8 mouse cellular contexts compared by ENCODE assay signal in the genomic region with DNA sequence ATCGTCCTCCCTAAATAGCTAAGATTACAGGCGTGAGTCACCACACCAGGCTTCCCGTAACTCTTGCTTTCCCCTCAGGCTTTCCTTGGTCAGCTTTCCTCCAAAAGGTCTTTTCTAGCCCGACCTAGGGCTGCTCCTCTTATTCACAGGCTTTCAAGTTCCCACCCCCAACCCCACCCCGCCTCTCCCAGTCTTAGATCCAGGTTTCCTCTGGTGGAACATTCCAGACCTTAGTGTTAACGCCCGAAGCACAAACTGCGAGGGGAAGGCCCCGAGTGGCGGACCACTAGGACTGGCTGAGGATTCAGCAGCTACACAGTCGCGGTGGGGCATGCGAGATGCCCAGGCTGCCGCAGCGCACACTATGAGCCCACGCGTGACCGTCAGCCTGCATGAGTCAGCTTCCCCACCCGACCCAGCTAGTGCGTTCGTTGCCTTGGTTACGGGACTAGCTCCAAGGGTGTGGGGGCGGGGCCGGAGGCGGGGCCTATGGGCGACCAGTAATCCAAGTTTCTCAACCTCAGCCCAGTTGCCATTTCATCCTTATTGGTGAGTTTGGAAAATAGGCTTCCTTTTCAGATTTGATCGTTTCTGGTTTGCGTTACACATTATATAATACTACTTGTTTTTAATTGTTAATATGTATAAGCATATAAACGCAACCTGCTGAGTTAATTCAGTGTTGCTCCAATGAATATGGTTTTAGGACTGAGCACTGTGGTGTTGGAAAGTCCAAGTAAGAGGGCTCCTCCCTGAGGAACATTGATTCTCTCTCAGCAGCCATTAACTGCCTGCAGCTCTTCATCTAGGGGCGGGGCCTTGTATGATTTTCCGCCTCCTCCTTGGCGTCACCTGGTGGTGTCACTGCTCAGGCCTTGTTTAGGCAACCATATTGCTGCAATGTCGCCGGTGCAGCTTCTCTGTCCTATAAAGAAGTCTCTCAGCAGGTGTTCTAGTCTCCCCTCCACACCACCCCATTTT. TPM values are rescaled to one million over a fixed set of nuclear protein-coding genes. Genes with fewer than 3 reads are reported as not detected.
A peak's percentile ranks its signal among the peaks of the same experiment; 100 is the strongest.
DNase-seq lines count a peak whose midpoint lies in the region; ATAC-seq lines count a peak whose summit lies in the region.

No protein-coding gene starts in this region.

- ATAC-seq in embryonic facial prominence, embryonic 14.5 days (ENCODE audit: low read depth), result peak; percentile 83
- peak; percentile 76 for ATAC-seq in kidney, embryonic 14.5 days (ENCODE audit: low FRiP score, low TSS enrichment)
- ATAC-seq in limb, embryonic 15.5 days (ENCODE audit: insufficient number of reproducible peaks, low FRiP score, low TSS enrichment, low read depth), result peak; percentile 81

- no peaks in the 10 kb centered on the region for H3K27me3 ChIP-seq in embryonic facial prominence, embryonic 14.5 days (replicated peaks; ENCODE audit: control insufficient read depth, insufficient read depth, low read length)
- H3K27me3 ChIP-seq in kidney, embryonic 14.5 days (ENCODE audit: control insufficient read depth, insufficient read depth, low read length), result no peaks in the 10 kb centered on the region
- no peaks in the 10 kb centered on the region for H3K27me3 ChIP-seq in limb, embryonic 15.5 days

- H3K36me3 ChIP-seq in embryonic facial prominence, embryonic 14.5 days (ENCODE audit: control insufficient read depth, insufficient read depth, low read length), result peaks cover 5% of the 10 kb centered on the region; the same call in 1 of the 2 replicates
- peaks cover 8% of the 10 kb centered on the region; the same call in 1 of the 2 replicates for H3K36me3 ChIP-seq in kidney, embryonic 14.5 days (ENCODE audit: control insufficient read depth, insufficient read depth, low read length)
- H3K36me3 ChIP-seq in limb, embryonic 15.5 days, result peaks cover 7% of the 10 kb centered on the region

- peak overlapping the region; percentile 61 for H3K9ac ChIP-seq in embryonic facial prominence, embryonic 14.5 days (ENCODE audit: low read depth, low read length)
- peak overlapping the region; percentile 47 for H3K9ac ChIP-seq in kidney, embryonic 14.5 days (ENCODE audit: low read depth, low read length)
- 0 out of 2 replicates have a peak overlapping the region, but pooled peaks have one; percentile 35 for H3K9ac ChIP-seq in limb, embryonic 15.5 days

- peaks cover 22% of the 10 kb centered on the region; the same call in 1 of the 2 replicates for H3K4me1 ChIP-seq in embryonic facial prominence, embryonic 14.5 days (ENCODE audit: control insufficient read depth, insufficient read depth, low read length)
- H3K4me1 ChIP-seq in kidney, embryonic 14.5 days (ENCODE audit: control insufficient read depth, insufficient read depth, low read length), result peaks cover 21% of the 10 kb centered on the region
- peaks cover 37% of the 10 kb centered on the region for H3K4me1 ChIP-seq in limb, embryonic 15.5 days

- H3K9me3 ChIP-seq in embryonic facial prominence, embryonic 14.5 days (ENCODE audit: control insufficient read depth, low read length), result no peaks in the 10 kb centered on the region
- no peaks in the 10 kb centered on the region for H3K9me3 ChIP-seq in kidney, embryonic 14.5 days (ENCODE audit: control insufficient read depth, low read length)
- no peaks in the 10 kb centered on the region for H3K9me3 ChIP-seq in limb, embryonic 15.5 days

- peak overlapping the region; percentile 42 for H3K4me3 ChIP-seq in embryonic facial prominence, embryonic 14.5 days (ENCODE audit: low read depth, low read length)
- H3K4me3 ChIP-seq in kidney, embryonic 14.5 days (ENCODE audit: low read length), result peak overlapping the region; percentile 41
- peak overlapping the region; percentile 51 for H3K4me3 ChIP-seq in limb, embryonic 15.5 days

- WGBS in embryonic facial prominence, embryonic 14.5 days, result 1% methylated on average over 34 of the region's 34 CpGs
- WGBS in kidney, embryonic 14.5 days, result under 1% methylated on average over 34 of the region's 34 CpGs
- WGBS in limb, embryonic 15.5 days, result 2% methylated on average over 34 of the region's 34 CpGs

- H3K4me2 ChIP-seq in embryonic facial prominence, embryonic 14.5 days (ENCODE audit: low read depth, low read length), result peak overlapping the region; percentile 63
- peak overlapping the region; percentile 57 for H3K4me2 ChIP-seq in kidney, embryonic 14.5 days (replicated peaks; ENCODE audit: low read depth, low read length)
- peak overlapping the region; percentile 70 for H3K4me2 ChIP-seq in limb, embryonic 15.5 days

- H3K27ac ChIP-seq in embryonic facial prominence, embryonic 14.5 days (replicated peaks; ENCODE audit: low read depth, low read length), result peak overlapping the region; percentile 90
- H3K27ac ChIP-seq in kidney, embryonic 14.5 days (ENCODE audit: low read depth, low read length), result peak overlapping the region; percentile 89
- peak overlapping the region; percentile 94 for H3K27ac ChIP-seq in limb, embryonic 15.5 days

- peak; percentile 99 for DNase-seq in 3T3-L1 (ENCODE audit: low read depth, low spot score)
- peak; percentile 81 to 93 for DNase-seq in adrenal gland, postnatal 4 days (ENCODE audit: low spot score in 2 of 2)
- peak; percentile 97 for DNase-seq in embryonic facial prominence, embryonic 14.5 days (ENCODE audit: low spot score)
- DNase-seq in heart, adult 8-10 months (ENCODE audit: low spot score), result peak; percentile 92
- DNase-seq in monocyte, adult 2 months (ENCODE audit: low read depth in 1 of 2, low spot score in 2 of 2), result peak; percentile 80 to 88
- DNase-seq in spleen, postnatal 36 days (ENCODE audit: low spot score in 2 of 2), result peak; percentile 80 to 86

RNA-seq across cellular contexts. Expression of a gene that starts 2.8 kb away (rescaled TPM):
- total RNA-seq in adrenal gland, postnatal 4 days (2021), result 10 to 100 TPM; 18.7 to 19.2 TPM
- 9.1 and 10.0 TPM in 2 replicates for polyA plus RNA-seq in embryonic facial prominence, embryonic 14.5 days (2014; fragmentation: Nextera tagmentation; extraction: Ambion mirVana)
- 1 to 10 TPM; 2.0 to 5.8 (median 3.2) TPM for total RNA-seq in heart, adult 8-10 months (2022)
- polyA plus RNA-seq in kidney, embryonic 14.5 days (2014; fragmentation: Nextera tagmentation; extraction: Ambion mirVana), result 8.7 and 11.4 TPM in 2 replicates
- 14.1 and 15.5 TPM in 2 replicates for polyA plus RNA-seq in limb, embryonic 15.5 days (2015; fragmentation: Nextera tagmentation; extraction: Ambion mirVana)

RNA-seq across cellular contexts. Expression of a gene that starts 8.5 kb away (rescaled TPM):
- total RNA-seq in adrenal gland, postnatal 4 days (2021), result 100 to 1,000 TPM; 422 to 439 TPM
- 861 and 874 TPM in 2 replicates for polyA plus RNA-seq in embryonic facial prominence, embryonic 14.5 days (2014; fragmentation: Nextera tagmentation; extraction: Ambion mirVana)
- 1,000 to 10,000 TPM in 1 of 4 experiments, 100 to 1,000 TPM in 3; 893 to 1,022 (median 969) TPM for total RNA-seq in heart, adult 8-10 months (2022)
- polyA plus RNA-seq in kidney, embryonic 14.5 days (2014; fragmentation: Nextera tagmentation; extraction: Ambion mirVana), result 643 and 681 TPM in 2 replicates
- 940 and 1,131 TPM in 2 replicates for polyA plus RNA-seq in limb, embryonic 15.5 days (2015; fragmentation: Nextera tagmentation; extraction: Ambion mirVana)

RNA-seq across cellular contexts. Expression of a gene that starts 23.7 kb away (rescaled TPM):
- 100 to 1,000 TPM; 141 to 148 TPM for total RNA-seq in adrenal gland, postnatal 4 days (2021)
- 110 and 131 TPM in 2 replicates for polyA plus RNA-seq in embryonic facial prominence, embryonic 14.5 days (2014; fragmentation: Nextera tagmentation; extraction: Ambion mirVana)
- 10 to 100 TPM; 72.5 to 79.7 (median 75.8) TPM for total RNA-seq in heart, adult 8-10 months (2022)
- 102 and 139 TPM in 2 replicates for polyA plus RNA-seq in kidney, embryonic 14.5 days (2014; fragmentation: Nextera tagmentation; extraction: Ambion mirVana)
- polyA plus RNA-seq in limb, embryonic 15.5 days (2015; fragmentation: Nextera tagmentation; extraction: Ambion mirVana), result 134 and 136 TPM in 2 replicates

RNA-seq across cellular contexts. Expression of a gene that starts 23.7 kb away (rescaled TPM):
- 10 to 100 TPM; 50.6 to 58.6 TPM for total RNA-seq in adrenal gland, postnatal 4 days (2021)
- 107 and 131 TPM in 2 replicates for polyA plus RNA-seq in embryonic facial prominence, embryonic 14.5 days (2014; fragmentation: Nextera tagmentation; extraction: Ambion mirVana)
- total RNA-seq in heart, adult 8-10 months (2022), result 1 to 10 TPM in 1 of 4 experiments, under 1 TPM in 3; 0.14 to 1.4 (median 0.40) TPM
- 201 and 232 TPM in 2 replicates for polyA plus RNA-seq in kidney, embryonic 14.5 days (2014; fragmentation: Nextera tagmentation; extraction: Ambion mirVana)
- 124 and 141 TPM in 2 replicates for polyA plus RNA-seq in limb, embryonic 15.5 days (2015; fragmentation: Nextera tagmentation; extraction: Ambion mirVana)

RNA-seq across cellular contexts. Expression of a gene that starts 26.1 kb away (rescaled TPM):
- not detected for total RNA-seq in adrenal gland, postnatal 4 days (2021)
- 1.9 and 13.2 TPM in 2 replicates for polyA plus RNA-seq in embryonic facial prominence, embryonic 14.5 days (2014; fragmentation: Nextera tagmentation; extraction: Ambion mirVana)
- total RNA-seq in heart, adult 8-10 months (2022), result 1 to 10 TPM in 1 of 4 experiments, under 1 TPM in 2, not detected in 1; 0.37 to 1.2 (median 0.41) TPM
- polyA plus RNA-seq in kidney, embryonic 14.5 days (2014; fragmentation: Nextera tagmentation; extraction: Ambion mirVana), result 0.39 and 0.61 TPM in 2 replicates
- polyA plus RNA-seq in limb, embryonic 15.5 days (2015; fragmentation: Nextera tagmentation; extraction: Ambion mirVana), result 0.36 and 0.83 TPM in 2 replicates

Comparison
In these comparisons a context has a peak if more than half of its experiments do, and no peak if none do; other contexts are left out.
1. Peak in every context shown above with its lines: DNase-seq, ATAC-seq, H3K4me3 ChIP-seq and H3K27ac ChIP-seq.